Mouse (Mus musculus) heart, adult 11 months (tissue): ENCODE data around the gene Rfpl4.
"Not testable (repeated sequence)": the region's sequence is repeated elsewhere in the genome, so short reads cannot be mapped to it uniquely, and the experiment has no call there.

ENCODE experiments used
- DNase-seq: peaks from one replicate; pipeline ENCODE4 v3.0.0; 2022

Rfpl4 gene

GRCm38 (mm10) chr7:5080010-5080751 is 36.6 kb downstream of the Rfpl4 start, which contains the start of gene Epn1:
Gene Epn1 (plus strand): TSS chr7:5080235.
- peak; percentile 99 for DNase-seq

- not testable (repeated sequence) for DNase-seq
Measured at GRCm38 (mm10) chr7:5079365-5080009, 37.3 kb downstream of the Rfpl4 start.

GRCm38 (mm10) chr7:5076931-5077330 is 39.8 kb downstream of the Rfpl4 start:
- DNase-seq = no peak

- DNase-seq = no peak
Measured at GRCm38 (mm10) chr7:5074984-5075383, 41.8 kb downstream of the Rfpl4 start.

DNA sequence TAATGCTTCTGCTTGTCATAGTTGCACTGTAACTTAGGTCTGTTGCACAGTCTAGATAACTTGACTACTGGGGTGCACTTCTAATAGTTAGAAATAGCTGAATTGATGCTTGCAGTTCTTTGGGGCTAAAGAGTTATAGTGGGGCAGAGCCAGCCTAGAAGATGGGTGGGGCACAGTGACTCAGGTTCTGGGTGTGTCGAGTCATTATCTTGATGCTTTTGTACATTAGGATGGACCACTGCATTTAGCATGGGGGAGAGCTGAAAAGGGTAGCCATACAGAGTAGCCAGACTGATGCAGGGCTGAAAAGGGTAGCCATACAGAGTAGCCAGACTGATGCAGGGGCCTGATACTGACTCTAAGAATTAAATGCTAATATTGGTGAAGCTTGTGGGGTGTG is 43.2 kb downstream of the Rfpl4 start:
- DNase-seq = no peak

DNA sequence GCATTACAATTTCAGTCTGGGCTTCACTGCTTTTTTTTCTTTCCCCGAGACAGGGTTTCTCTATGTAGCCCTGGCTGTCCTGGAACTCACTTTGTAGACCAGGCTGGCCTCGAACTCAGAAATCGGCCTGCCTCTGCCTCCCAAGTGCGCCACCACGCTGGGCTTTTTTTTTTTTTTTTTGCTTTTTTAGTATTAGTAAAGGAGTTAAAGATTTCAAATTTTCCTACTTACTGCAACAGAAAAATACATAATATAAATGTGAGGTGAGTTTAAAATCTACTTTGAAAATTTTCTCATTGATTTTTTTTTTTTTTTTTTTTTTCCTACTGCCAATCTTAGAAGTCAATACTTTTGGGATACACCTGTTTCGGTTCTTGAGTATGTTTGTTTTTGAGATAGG is 51.9 kb downstream of the Rfpl4 start:
- DNase-seq = no peak

DNA sequence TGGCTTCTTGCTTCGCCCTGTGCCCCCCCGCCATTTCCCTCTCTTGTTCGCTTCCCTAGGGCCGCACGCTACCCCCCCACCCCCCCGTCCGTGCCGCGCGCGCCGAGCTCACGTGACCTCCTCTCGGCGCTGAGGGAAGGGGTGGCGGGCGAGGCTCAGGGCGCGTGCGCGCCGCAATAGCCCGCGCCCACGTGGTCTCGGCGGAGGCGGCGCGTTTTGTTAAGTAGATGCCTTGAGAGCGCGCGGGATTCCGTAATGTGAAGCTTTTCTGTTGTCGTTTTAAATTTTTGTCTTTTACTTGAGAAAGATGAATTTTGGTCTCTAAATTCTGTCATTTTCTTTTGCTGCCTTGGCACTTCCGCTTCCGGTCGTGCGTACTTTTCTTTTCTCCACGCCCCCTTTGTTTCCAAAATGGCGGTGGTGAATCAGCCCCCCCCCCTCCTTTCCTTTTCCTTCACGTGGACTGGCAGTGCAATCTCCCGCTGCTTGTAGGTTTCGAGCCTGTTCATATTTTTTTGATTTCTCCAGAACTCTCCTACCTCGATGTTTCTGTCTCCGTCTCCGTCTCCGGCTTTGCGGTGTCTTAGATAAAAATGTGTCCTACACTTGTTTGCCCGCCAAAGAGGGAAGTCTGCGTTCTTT is 54.3 kb downstream of the Rfpl4 start:
- no peak for DNase-seq

DNA sequence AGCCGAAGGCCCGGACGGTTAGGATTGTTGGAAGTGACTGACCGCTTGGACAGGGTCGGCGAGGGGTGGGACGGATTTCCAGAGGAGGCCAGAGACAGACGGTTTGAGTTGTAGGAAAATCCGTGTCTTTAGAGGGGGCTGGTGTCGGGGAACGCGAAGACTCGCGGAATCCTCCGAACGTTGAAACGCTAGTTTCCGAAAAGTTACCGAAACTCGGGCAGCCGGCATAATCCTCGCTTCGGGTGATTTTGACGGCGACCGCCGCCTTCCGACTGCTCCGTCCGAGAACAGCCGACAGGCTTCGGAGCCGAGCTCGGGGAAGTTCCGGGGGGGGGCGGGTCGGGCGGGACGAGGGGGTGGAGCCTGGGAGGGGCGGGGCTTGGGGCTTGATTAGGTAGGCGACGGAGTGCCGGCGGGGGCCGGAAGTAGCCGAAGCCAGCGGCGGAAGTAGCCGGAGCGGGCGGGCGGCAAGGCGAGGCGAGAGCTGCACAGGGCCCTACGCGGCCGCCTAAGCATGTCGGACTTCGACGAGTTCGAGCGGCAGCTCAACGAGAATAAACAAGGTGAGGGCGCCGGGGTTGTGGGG is 54.9 kb downstream of the Rfpl4 start, which contains the start of gene U2af2:
Gene U2af2 (plus strand): TSS at position 370 of the 586 bp plus-strand sequence.
- DNase-seq = peak; percentile 99

GRCm38 (mm10) chr7:5060944-5061773 is 55.6 kb downstream of the Rfpl4 start:
- peak; percentile 100 for DNase-seq

DNA sequence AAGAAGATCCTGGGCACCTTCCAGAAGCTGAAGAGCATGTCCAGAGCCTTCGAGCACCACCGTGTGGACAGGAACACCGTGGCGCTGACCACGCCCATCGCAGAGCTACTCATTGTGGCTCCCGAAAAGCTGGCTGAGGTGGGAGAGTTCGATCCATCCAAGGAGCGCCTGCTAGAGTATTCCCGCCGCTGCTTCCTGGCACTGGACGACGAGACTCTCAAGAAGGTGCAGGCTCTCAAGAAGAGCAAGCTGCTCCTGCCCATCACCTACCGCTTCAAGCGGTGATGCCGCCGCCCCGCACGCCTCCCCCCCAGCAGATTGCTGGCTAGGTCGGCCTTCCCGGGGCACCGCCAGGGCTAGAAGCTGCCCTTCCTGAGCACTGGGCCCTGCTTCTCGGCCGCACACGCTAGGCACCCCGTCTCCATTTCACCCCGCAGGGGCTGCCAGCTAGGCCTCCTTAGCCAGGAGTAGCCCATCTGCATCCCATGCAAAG is 56.5 kb downstream of the Rfpl4 start:
- peak; percentile 98 for DNase-seq
